Mouse (Mus musculus) embryonic facial prominence, embryonic 12.5 days (tissue): ENCODE results near the gene Cyp8b1. TPM values are rescaled to one million over a fixed set of nuclear protein-coding genes. Genes with fewer than 3 reads are reported as not detected.

Experiments used
- ATAC-seq: fragments of 200-750 bp; cut with Nextera tagmentation; 2 replicates; pipeline ENCODE4 v1.8.0; 2017; ENCODE audit not compliant: insufficient number of reproducible peaks, insufficient read depth, low FRiP score, low TSS enrichment
- H3K27ac ChIP-seq: fragments of 300-500 bp; sonication (generic); 2 replicates; pipeline ENCODE4 v1.5.1; 2016; ENCODE audit warnings: mild to moderate bottlenecking
- H3K27me3 ChIP-seq: fragments of 300-500 bp; sonication (generic); 2 replicates; pipeline ENCODE4 v1.6.1; 2016; ENCODE audit warnings: mild to moderate bottlenecking, moderate library complexity
- H3K36me3 ChIP-seq: fragments of 300-500 bp; sonication (generic); 2 replicates; pipeline ENCODE4 v1.6.1; 2016; ENCODE audit warnings: mild to moderate bottlenecking
- H3K4me1 ChIP-seq: fragments of 300-500 bp; sonication (generic); 2 replicates; pipeline ENCODE4 v1.6.1; 2016
- H3K4me2 ChIP-seq: fragments of 300-500 bp; sonication (generic); replicated peaks from 2 replicates; pipeline ENCODE4 v1.6.1; 2016; ENCODE audit warnings: mild to moderate bottlenecking, moderate library complexity
- H3K4me3 ChIP-seq: fragments of 300-500 bp; sonication (generic); 2 replicates; pipeline ENCODE4 v1.5.1; 2016; ENCODE audit warnings: mild to moderate bottlenecking
- H3K9ac ChIP-seq: fragments of 300-500 bp; sonication (generic); 2 replicates; pipeline ENCODE4 v1.6.1; 2016; ENCODE audit warnings: mild to moderate bottlenecking, moderate library complexity
- H3K9me3 ChIP-seq: fragments of 300-500 bp; sonication (generic); 2 replicates; pipeline ENCODE4 v1.6.1; 2016; ENCODE audit warnings: mild to moderate bottlenecking, moderate library complexity
- WGBS: fragments of 180-500 bp; shearing (Covaris S2); methylation state at CpG from one replicate; pipeline ENCODE4 v1.1.7; 2016; 5-methylcytosine and 5-hydroxymethylcytosine counted together
- polyA plus RNA-seq: library from polyadenylated mRNA; unstranded; fragments of >200 nt; fragmentation: Nextera tagmentation; extraction: Ambion mirVana; gene quantifications from 2 replicates; pipeline ENCODE4 v1.2.1, GENCODE M21; 2016

Gene Cyp8b1
- polyA plus RNA-seq, 1 experiment from 2014 or later: not detected

- Histone ChIP-seq H3K4me3 (no peak overlapping the region), H3K4me2 (no peak overlapping the region), H3K27ac (no peak overlapping the region), H3K9ac (no peak overlapping the region), H3K36me3 (no peaks in the 10 kb centered on the region), H3K9me3 (no peaks in the 10 kb centered on the region), H3K4me1 (no peaks in the 10 kb centered on the region), H3K27me3 (no peaks in the 10 kb centered on the region)
- no peak for ATAC-seq
- WGBS: 73% methylated on average over 6 of the region's 6 CpGs
Measured at GRCm38 (mm10) chr9:121881301-121881700, 34.8 kb downstream of the Cyp8b1 start.

GRCm38 (mm10) chr9:121880840-121881239, 35.3 kb downstream of the Cyp8b1 start:
- Histone ChIP-seq H3K4me1 (no peaks in the 10 kb centered on the region), H3K9me3 (no peaks in the 10 kb centered on the region), H3K36me3 (no peaks in the 10 kb centered on the region), H3K27ac (no peak overlapping the region), H3K27me3 (no peaks in the 10 kb centered on the region), H3K4me3 (no peak overlapping the region), H3K9ac (no peak overlapping the region), H3K4me2 (peak overlapping the region; percentile 21)
- no peak for ATAC-seq
- WGBS: 28% methylated on average over 14 of the region's 14 CpGs

- Histone ChIP-seq H3K27ac (no peak overlapping the region), H3K4me1 (no peaks in the 10 kb centered on the region), H3K9ac (no peak overlapping the region), H3K4me2 (no peak overlapping the region), H3K36me3 (no peaks in the 10 kb centered on the region), H3K27me3 (no peaks in the 10 kb centered on the region), H3K4me3 (no peak overlapping the region), H3K9me3 (no peaks in the 10 kb centered on the region)
- ATAC-seq: no peak
- WGBS: 20% methylated on average over 3 of the region's 3 CpGs
Measured at GRCm38 (mm10) chr9:121877052-121877740, 38.9 kb downstream of the Cyp8b1 start.

GRCm38 (mm10) chr9:121873578-121873977, 42.5 kb downstream of the Cyp8b1 start:
- Histone ChIP-seq H3K4me2 (no peak overlapping the region), H3K9me3 (no peaks in the 10 kb centered on the region), H3K4me3 (no peak overlapping the region), H3K4me1 (no peaks in the 10 kb centered on the region), H3K36me3 (no peaks in the 10 kb centered on the region), H3K9ac (no peak overlapping the region), H3K27me3 (no peaks in the 10 kb centered on the region), H3K27ac (no peak overlapping the region)
- no peak for ATAC-seq

GRCm38 (mm10) chr9:121872062-121872683, 43.9 kb downstream of the Cyp8b1 start:
- whole genome bisulfite sequencing: 80% methylated on average over 2 of the region's 2 CpGs
- Histone ChIP-seq H3K4me2 (no peak overlapping the region), H3K4me1 (no peaks in the 10 kb centered on the region), H3K4me3 (no peak overlapping the region), H3K27me3 (no peaks in the 10 kb centered on the region), H3K27ac (no peak overlapping the region), H3K36me3 (no peaks in the 10 kb centered on the region), H3K9ac (no peak overlapping the region), H3K9me3 (no peaks in the 10 kb centered on the region)
- ATAC-seq: no peak

GRCm38 (mm10) chr9:121869973-121870515, 46.1 kb downstream of the Cyp8b1 start:
- H3K9ac ChIP-seq: no peak overlapping the region
- no peak overlapping the region for H3K27ac ChIP-seq
- H3K4me2 ChIP-seq: no peak overlapping the region
- no peak for ATAC-seq
- H3K4me3 ChIP-seq: no peak overlapping the region
- no peaks in the 10 kb centered on the region for H3K4me1 ChIP-seq
- no peaks in the 10 kb centered on the region for H3K36me3 ChIP-seq
- H3K27me3 ChIP-seq: no peaks in the 10 kb centered on the region
- H3K9me3 ChIP-seq: no peaks in the 10 kb centered on the region
- 50% methylated on average over 4 of the region's 4 CpGs for WGBS

- Histone ChIP-seq H3K4me2 (no peak overlapping the region), H3K36me3 (no peaks in the 10 kb centered on the region), H3K27ac (no peak overlapping the region), H3K4me3 (no peak overlapping the region), H3K9ac (no peak overlapping the region), H3K27me3 (no peaks in the 10 kb centered on the region), H3K9me3 (no peaks in the 10 kb centered on the region), H3K4me1 (no peaks in the 10 kb centered on the region)
- ATAC-seq: no peak
- 81% methylated on average over 5 of the region's 5 CpGs for WGBS
Measured at GRCm38 (mm10) chr9:121869432-121869831, 46.7 kb downstream of the Cyp8b1 start.

GRCm38 (mm10) chr9:121868236-121868635, 47.9 kb downstream of the Cyp8b1 start:
- no peak for ATAC-seq
- Histone ChIP-seq H3K4me1 (no peaks in the 10 kb centered on the region), H3K27ac (no peak overlapping the region), H3K4me2 (no peak overlapping the region), H3K36me3 (no peaks in the 10 kb centered on the region), H3K9me3 (no peaks in the 10 kb centered on the region), H3K27me3 (no peaks in the 10 kb centered on the region), H3K9ac (no peak overlapping the region), H3K4me3 (no peak overlapping the region)
- WGBS: 85% methylated on average over 6 of the region's 6 CpGs

- no peak for ATAC-seq
- no peak overlapping the region for H3K4me3 ChIP-seq
- no peaks in the 10 kb centered on the region for H3K36me3 ChIP-seq
- no peaks in the 10 kb centered on the region for H3K27me3 ChIP-seq
- H3K27ac ChIP-seq: no peak overlapping the region
- H3K9ac ChIP-seq: no peak overlapping the region
- no peaks in the 10 kb centered on the region for H3K4me1 ChIP-seq
- no peak overlapping the region for H3K4me2 ChIP-seq
- no peaks in the 10 kb centered on the region for H3K9me3 ChIP-seq
- 94% methylated on average over 6 of the region's 6 CpGs for WGBS
Measured at GRCm38 (mm10) chr9:121867632-121868031, 48.5 kb downstream of the Cyp8b1 start.

- no peak overlapping the region for H3K9ac ChIP-seq
Measured at GRCm38 (mm10) chr9:121865425-121866008, 50.6 kb downstream of the Cyp8b1 start.

GRCm38 (mm10) chr9:121864837-121865236, 51.3 kb downstream of the Cyp8b1 start:
- Histone ChIP-seq H3K36me3 (no peaks in the 10 kb centered on the region), H3K4me2 (no peak overlapping the region), H3K27ac (no peak overlapping the region), H3K27me3 (no peaks in the 10 kb centered on the region), H3K9ac (no peak overlapping the region), H3K9me3 (no peaks in the 10 kb centered on the region), H3K4me1 (no peaks in the 10 kb centered on the region), H3K4me3 (no peak overlapping the region)
- no peak for ATAC-seq
- 61% methylated on average over 4 of the region's 4 CpGs for WGBS

More at GRCm38 (mm10) chr9:121865425-121866008, 50.6 kb downstream of the Cyp8b1 start:
- no peak for ATAC-seq
- H3K27ac ChIP-seq: no peak overlapping the region
- WGBS: 51% methylated on average over 3 of the region's 3 CpGs
- no peak overlapping the region for H3K4me2 ChIP-seq
- H3K4me1 ChIP-seq: no peaks in the 10 kb centered on the region
- no peaks in the 10 kb centered on the region for H3K9me3 ChIP-seq
- no peaks in the 10 kb centered on the region for H3K27me3 ChIP-seq
- no peak overlapping the region for H3K4me3 ChIP-seq
- no peaks in the 10 kb centered on the region for H3K36me3 ChIP-seq
